Mouse (Mus musculus) heart, embryonic 14.5 days (tissue): ENCODE results near the gene Pld3. TPM values are rescaled to one million over a fixed set of nuclear protein-coding genes. Genes with fewer than 3 reads are reported as not detected.
A peak's percentile ranks its signal among the peaks of the same experiment; 100 is the strongest.

Source experiments
- ATAC-seq: fragments of 200-750 bp; cut with Nextera tagmentation; 2 replicates; pipeline ENCODE4 v1.8.0; 2017; ENCODE audit warnings: low read depth, moderate TSS enrichment; ENCODE audit not compliant: insufficient number of reproducible peaks, insufficient read depth, low FRiP score
- H3K27ac ChIP-seq, 2 experiments: fragments of 200-500 bp in 1 of 2; fragments of 300-500 bp in 1 of 2; sonication (generic) in 1 of 2; replicated peaks in 1 of 2; 2 replicates each; pipeline ENCODE4 v1.5.1; 2012 to 2014; ENCODE audit warnings: low read depth in 2 of 2, low read length in 2 of 2, control low read depth in 1 of 2, mild to moderate bottlenecking in 1 of 2, mixed read lengths in 1 of 2; ENCODE audit not compliant: control insufficient read depth in 1 of 2, insufficient read depth in 1 of 2
- H3K27me3 ChIP-seq: fragments of 300-500 bp; sonication (generic); 2 replicates; pipeline ENCODE4 v1.6.1; 2014; ENCODE audit warnings: mild to moderate bottlenecking, low read length, control low read depth; ENCODE audit not compliant: control insufficient read depth, insufficient read depth
- H3K36me3 ChIP-seq: fragments of 300-500 bp; sonication (generic); 2 replicates; pipeline ENCODE4 v1.6.1; 2014; ENCODE audit warnings: mild to moderate bottlenecking, control low read depth, low read length, mixed read lengths; ENCODE audit not compliant: control insufficient read depth, insufficient read depth
- H3K4me1 ChIP-seq, 2 experiments: fragments of 200-500 bp in 1 of 2; fragments of 300-500 bp in 1 of 2; sonication (generic) in 1 of 2; 2 replicates each; pipeline ENCODE4 v1.6.1; 2012 to 2014; ENCODE audit warnings: low read length in 2 of 2, control low read depth in 1 of 2, mixed read lengths in 1 of 2; ENCODE audit not compliant: control insufficient read depth in 2 of 2, insufficient read depth in 2 of 2
- H3K4me2 ChIP-seq: fragments of 300-500 bp; sonication (generic); 2 replicates; pipeline ENCODE4 v1.6.1; 2014; ENCODE audit warnings: mild to moderate bottlenecking, low read length
- H3K4me3 ChIP-seq, 2 experiments: fragments of 200-500 bp in 1 of 2; fragments of 300-500 bp in 1 of 2; sonication (generic) in 1 of 2; 2 replicates each; pipeline ENCODE4 v1.5.1; 2012 to 2014; ENCODE audit warnings: low read length in 2 of 2, mild to moderate bottlenecking in 2 of 2, control low read depth in 1 of 2, low read depth in 1 of 2, moderate library complexity in 1 of 2; ENCODE audit not compliant: control insufficient read depth in 1 of 2, insufficient read depth in 1 of 2
- H3K9ac ChIP-seq: fragments of 300-500 bp; sonication (generic); 2 replicates; pipeline ENCODE4 v1.6.1; 2014; ENCODE audit warnings: mild to moderate bottlenecking, low read length
- H3K9me3 ChIP-seq: fragments of 300-500 bp; sonication (generic); 2 replicates; pipeline ENCODE4 v1.6.1; 2016; ENCODE audit warnings: low read length, control low read depth; ENCODE audit not compliant: control insufficient read depth
- WGBS: fragments of 180-500 bp; shearing (Covaris S2); extraction: QIAGEN DNeasy Blood & Tissue Kit; methylation state at CpG from one replicate; pipeline ENCODE4 v1.1.7; 2014; 5-methylcytosine and 5-hydroxymethylcytosine counted together
- polyA plus RNA-seq: library from polyadenylated mRNA; unstranded; fragments of >200 nt; fragmentation: Nextera tagmentation; extraction: Ambion mirVana; gene quantifications from 2 replicates; pipeline ENCODE4 v1.2.1, GENCODE M21; 2014

Pld3 gene
- polyA plus RNA-seq, 1 experiment from 2014 or later = 61.7 TPM

DNA sequence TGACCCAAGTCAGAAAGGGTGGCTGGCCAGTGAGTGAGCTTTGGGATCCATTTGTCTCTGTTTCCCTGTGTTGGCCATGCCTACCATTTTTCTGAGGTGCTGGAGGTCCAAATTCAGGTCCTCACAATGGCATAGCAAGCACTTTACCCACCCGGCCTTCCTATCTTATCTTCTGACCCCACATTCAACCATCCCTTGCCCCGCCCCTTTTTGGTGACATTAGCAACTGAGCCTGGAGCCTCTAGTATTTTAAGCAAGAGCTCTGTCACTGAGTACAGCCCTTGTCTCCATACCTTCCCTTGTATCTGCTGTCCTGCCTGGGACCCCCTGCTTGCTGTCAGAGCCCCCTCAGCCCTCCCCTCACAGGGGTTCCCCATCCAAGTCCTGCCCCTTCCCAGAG lies 17.6 kb downstream of the Pld3 start:
- WGBS = 50% methylated on average over 2 of the region's 2 CpGs
- no peak for ATAC-seq
- H3K36me3 ChIP-seq = peaks cover 57% of the 10 kb centered on the region

DNA sequence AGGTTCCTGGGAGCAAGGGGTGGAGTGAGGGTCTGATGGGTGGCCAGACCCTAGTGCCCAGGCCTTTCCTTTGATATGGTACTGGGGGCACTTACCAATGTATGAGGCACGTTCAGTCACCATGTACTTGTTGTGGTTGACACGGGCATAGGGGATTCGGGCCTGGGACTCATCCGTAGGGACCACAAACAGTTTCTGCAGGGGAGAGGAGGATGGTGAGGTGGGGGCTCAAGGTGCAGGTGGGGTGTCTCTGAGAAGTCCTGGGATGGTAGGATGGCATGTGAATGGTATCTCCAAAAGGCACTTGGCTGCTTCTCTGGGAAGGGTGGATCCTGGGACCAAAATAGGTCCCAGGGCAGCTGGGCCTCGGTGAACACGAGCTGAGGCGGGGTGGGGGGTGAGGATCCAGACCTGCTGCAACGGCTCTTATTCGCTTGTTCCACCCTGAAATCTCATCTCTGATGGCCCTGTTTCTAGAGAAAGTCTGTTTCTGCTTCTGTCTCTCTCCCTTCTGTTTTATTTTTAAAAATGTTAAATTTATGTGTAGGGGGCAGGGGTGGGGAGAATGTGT lies 20.5 kb downstream of the Pld3 start:
- H3K36me3 ChIP-seq = peaks cover 44% of the 10 kb centered on the region

More for the DNA sequence above, 17.6 kb downstream of the Pld3 start:
- no peaks in the 10 kb centered on the region for H3K4me1 ChIP-seq
- H3K9ac ChIP-seq = no peak overlapping the region
- H3K27me3 ChIP-seq = no peaks in the 10 kb centered on the region
- H3K4me2 ChIP-seq = no peak overlapping the region
- H3K9me3 ChIP-seq = no peaks in the 10 kb centered on the region
- H3K27ac ChIP-seq = no peak overlapping the region
- H3K4me3 ChIP-seq = no peak overlapping the region

DNA sequence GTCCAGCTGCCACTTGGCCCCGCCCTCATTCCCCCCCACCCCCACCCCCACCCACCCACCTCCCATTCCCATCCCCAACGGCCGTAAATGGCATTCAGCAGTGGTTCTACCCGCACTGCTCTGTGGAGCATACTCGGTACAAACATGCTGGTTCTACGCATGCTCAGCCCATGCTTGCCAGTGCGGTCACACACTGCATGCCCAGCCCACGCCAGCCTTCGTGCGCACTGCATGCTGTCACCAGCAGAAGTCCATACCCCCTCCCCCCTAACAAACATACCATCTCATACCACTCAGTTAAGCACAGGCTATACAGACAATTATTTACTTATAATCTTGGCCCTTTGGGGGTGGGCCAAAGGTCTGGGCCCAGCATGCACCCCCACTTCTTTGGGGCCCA lies 21.3 kb downstream of the Pld3 start:
- Histone ChIP-seq H3K27me3 (no peaks in the 10 kb centered on the region), H3K36me3 (peaks cover 44% of the 10 kb centered on the region), H3K4me1 (no peaks in the 10 kb centered on the region), H3K9me3 (no peaks in the 10 kb centered on the region), H3K4me2 (no peak overlapping the region), H3K4me3 (no peak overlapping the region), H3K9ac (no peak overlapping the region), H3K27ac (no peak overlapping the region)
- 91% methylated on average over 10 of the region's 10 CpGs for WGBS
- no peak for ATAC-seq

More for the DNA sequence above, 20.5 kb downstream of the Pld3 start:
- Histone ChIP-seq H3K4me3 (no peak overlapping the region), H3K9ac (no peak overlapping the region), H3K27ac (no peak overlapping the region), H3K4me2 (no peak overlapping the region), H3K4me1 (no peaks in the 10 kb centered on the region), H3K27me3 (no peaks in the 10 kb centered on the region), H3K9me3 (no peaks in the 10 kb centered on the region)
- no peak for ATAC-seq
- WGBS = 76% methylated on average over 9 of the region's 9 CpGs

DNA sequence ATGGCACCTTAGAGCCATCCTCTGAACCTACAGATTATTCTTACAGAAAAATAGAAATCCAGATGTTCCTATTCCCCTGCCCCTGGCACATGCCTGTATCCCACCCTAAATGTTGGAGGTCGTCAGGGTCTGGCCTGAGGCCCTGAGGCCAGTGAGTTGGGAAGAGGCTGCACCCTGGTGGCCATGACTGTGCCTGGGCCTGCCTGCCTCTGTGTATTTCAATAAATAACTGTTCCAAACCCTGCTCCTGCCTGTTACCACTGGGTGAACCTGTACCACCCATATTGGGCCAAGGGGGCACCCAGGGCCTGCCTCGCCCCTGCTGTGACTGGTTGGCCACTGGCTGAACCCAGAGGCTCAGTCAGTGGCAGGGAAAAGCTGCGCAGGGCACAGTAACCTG lies 22.1 kb downstream of the Pld3 start:
- Histone ChIP-seq H3K4me2 (no peak overlapping the region), H3K9me3 (no peaks in the 10 kb centered on the region), H3K4me3 (no peak overlapping the region), H3K9ac (no peak overlapping the region), H3K36me3 (peaks cover 37% of the 10 kb centered on the region), H3K4me1 (peaks cover 3 to 4% of the 10 kb centered on the region in 2 experiments; a peak in 3 of 4 replicates), H3K27ac (no peak overlapping the region), H3K27me3 (no peaks in the 10 kb centered on the region)
- WGBS = 81% methylated on average over 3 of the region's 3 CpGs
- no peak for ATAC-seq

DNA sequence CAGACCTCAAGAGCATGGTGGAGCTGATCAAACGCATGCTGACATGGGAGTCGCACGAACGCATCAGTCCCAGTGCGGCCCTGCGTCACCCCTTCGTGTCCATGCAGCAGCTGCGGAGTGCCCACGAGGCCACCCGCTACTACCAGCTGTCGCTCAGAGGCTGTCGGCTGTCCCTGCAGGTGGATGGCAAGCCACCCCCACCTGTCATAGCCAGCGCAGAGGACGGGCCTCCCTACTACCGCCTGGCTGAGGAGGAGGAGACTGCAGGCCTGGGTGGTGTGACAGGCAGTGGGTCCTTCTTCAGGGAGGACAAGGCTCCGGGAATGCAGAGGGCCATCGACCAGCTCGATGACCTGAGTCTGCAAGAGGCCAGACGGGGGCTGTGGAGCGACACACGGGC lies 23.9 kb downstream of the Pld3 start:
- Histone ChIP-seq H3K27ac (no peak overlapping the region), H3K9me3 (no peaks in the 10 kb centered on the region), H3K4me3 (no peak overlapping the region), H3K9ac (no peak overlapping the region), H3K4me1 (peaks cover 5% of the 10 kb centered on the region in 2 experiments; a peak in 3 of 4 replicates), H3K27me3 (no peaks in the 10 kb centered on the region), H3K4me2 (no peak overlapping the region), H3K36me3 (peaks cover 31% of the 10 kb centered on the region)
- WGBS = 84% methylated on average over 21 of the region's 21 CpGs
- no peak for ATAC-seq

DNA sequence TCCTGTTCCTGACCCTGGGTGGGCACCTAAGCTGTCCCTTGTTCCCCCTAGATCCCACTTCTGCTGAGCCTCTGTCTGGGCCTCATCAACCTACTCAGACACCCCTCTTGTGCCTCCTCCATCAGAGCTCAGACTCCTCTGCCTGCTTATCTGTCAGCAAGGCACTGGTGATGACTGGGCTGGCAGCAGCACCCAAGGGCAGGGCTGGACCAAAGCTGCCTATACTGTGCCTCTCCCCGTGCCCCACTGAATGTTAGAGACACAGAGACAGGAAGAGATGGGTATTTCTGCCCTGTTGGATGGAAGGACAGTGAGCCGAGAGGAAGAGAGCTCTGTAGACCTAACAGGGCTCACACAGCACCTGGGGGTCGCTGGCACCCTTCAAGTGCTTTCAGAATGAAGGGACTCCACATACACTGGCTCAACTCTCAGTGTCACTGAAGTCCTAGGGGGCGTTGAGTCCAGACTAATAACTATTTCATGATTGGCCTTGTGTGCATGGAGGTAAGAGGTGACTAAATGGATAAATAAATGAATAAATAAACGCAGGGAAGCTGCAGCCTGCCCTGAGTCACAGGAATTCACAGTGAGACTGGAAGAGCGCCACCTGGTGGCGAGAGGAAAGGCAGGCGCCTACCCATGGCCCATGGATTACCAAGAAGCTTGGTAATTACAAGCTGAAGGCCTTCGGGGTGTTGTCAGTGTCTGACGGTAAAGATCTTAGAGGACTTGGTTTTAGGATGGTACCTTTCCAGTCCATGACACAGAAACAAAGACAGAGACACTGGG lies 26.8 kb downstream of the Pld3 start:
- WGBS = 19% methylated on average over 10 of the region's 10 CpGs
- Histone ChIP-seq H3K9me3 (no peaks in the 10 kb centered on the region), H3K9ac (peak overlapping the region; percentile 27; the same call in 1 of the 2 replicates), H3K27me3 (no peaks in the 10 kb centered on the region), H3K27ac (peak overlapping the region; percentile 2 to 20; a peak in 2 of 4 replicates), H3K36me3 (peaks cover 8% of the 10 kb centered on the region; the same call in 1 of the 2 replicates), H3K4me3 (no peak overlapping the region), H3K4me1 (peaks cover 5% of the 10 kb centered on the region in 2 experiments; a peak in 3 of 4 replicates), H3K4me2 (no peak overlapping the region)
- ATAC-seq = no peak

DNA sequence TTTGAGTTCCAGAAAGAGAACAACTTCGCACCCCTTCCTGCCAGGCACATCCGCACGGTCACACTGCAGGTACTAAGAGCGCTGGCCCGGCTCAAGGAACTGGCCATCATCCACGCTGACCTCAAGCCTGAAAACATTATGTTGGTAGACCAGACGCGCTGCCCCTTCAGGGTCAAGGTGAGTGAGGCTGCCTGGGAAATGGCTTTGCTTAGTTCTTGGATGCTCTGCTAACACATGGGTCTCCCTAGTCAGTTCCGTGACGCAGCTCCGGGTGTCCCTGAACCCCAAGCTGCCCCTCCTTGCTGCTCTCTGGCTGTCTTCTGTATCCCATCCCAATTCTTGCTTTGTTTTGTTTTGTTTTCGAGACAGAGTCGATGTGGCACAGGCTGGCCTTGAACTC lies 29.2 kb downstream of the Pld3 start:
- WGBS = 92% methylated on average over 13 of the region's 13 CpGs
- Histone ChIP-seq H3K27me3 (no peaks in the 10 kb centered on the region), H3K9ac (no peak overlapping the region), H3K4me3 (no peak overlapping the region), H3K27ac (no peak overlapping the region), H3K36me3 (no peaks in the 10 kb centered on the region), H3K4me2 (no peak overlapping the region), H3K9me3 (0 out of 2 replicates have a peak, but pooled peaks cover 4% of the 10 kb centered on the region), H3K4me1 (peaks cover 5% of the 10 kb centered on the region in 2 experiments; a peak in 3 of 4 replicates)
- no peak for ATAC-seq
